Mouse (Mus musculus): Measurements from ENCODE around the gene Man2a2.

DNA sequence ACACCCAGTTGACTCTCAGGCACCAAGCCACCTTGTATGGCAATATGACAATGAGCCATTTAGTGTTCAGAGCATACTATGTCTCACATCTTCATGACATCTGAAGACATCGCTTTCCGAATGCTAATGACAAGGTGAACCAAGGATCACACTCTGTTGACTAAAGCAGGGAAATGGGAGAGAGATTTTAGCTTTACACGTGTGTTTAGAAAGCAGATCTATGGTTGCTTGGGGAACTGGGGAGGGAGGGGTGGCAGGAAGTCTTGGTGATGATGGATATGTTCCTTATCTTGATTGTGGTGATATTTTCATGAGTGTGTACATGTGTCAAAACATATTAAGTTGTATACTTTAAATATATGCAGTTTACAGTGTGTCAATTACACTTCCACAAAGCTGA, 35.0 kb upstream of the Man2a2 start:
- no peak for TF ChIP-seq CTCF (IDR thresholded peaks at IDR 0.05; ENCODE audit: low read depth)
- TF ChIP-seq EP300 (IDR thresholded peaks at IDR 0.05; ENCODE audit: low read depth): no peak

Measured in heart, postnatal 0 days (tissue).